Mouse (Mus musculus) left cerebral cortex, postnatal 36 days (tissue): ENCODE measurements around the gene Drg2. TPM values are rescaled to one million over a fixed set of nuclear protein-coding genes. Genes with fewer than 3 reads are reported as not detected.
"Not testable (repeated sequence)": the region's sequence is repeated elsewhere in the genome, so short reads cannot be mapped to it uniquely, and the experiment has no call there.

Source experiments
- DNase-seq, 2 experiments: peaks; one replicate each; pipeline ENCODE4 v3.0.0; 2021 to 2022; ENCODE audit warnings: low spot score in 2 of 2, mixed read lengths in 1 of 2
- intact Hi-C: fragments of 180-260 bp; cut with DNase I; formaldehyde crosslinking; loops from one replicate; pipeline ENCODE4 v1.15.1; 2025
- total RNA-seq, 2 experiments: library from RNA; stranded (reverse); gene quantifications; 2 replicates each; pipeline ENCODE4 v1.2.3; 2021

Gene Drg2
- total RNA-seq: 10 to 100 TPM; 74.9 to 77.6 TPM

DNA sequence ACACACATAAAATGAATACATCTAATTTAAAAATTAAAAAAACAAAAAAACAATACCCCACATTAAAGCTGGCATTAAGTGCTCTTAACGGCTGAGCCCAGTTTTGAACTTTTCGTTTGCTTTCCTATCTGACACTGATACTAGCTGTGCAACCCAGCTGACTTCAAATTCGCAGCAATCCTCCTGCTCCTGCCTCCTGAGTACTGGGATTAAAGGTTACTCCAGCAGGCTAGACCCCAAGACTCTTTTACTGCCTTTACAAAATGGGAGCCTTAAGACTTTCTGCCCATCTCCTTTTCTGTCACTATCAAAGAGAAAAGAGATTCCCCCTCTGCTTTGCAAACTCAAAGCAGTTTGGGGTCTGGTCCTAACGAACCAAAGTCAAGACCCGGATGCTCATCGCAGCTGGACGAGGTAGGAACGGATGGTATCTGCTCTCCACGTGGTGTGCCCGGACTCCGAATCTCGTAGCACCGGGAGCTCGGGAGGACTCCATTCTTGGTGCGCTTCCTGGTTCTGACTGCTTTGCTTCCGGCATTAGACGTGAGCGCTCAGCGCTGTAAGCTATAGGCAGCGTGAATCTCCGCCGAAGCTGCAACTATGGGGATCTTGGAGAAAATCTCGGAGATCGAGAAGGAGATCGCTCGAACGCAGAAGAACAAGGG, at the start of gene Drg2:
TSS of gene Drg2 (plus strand) at position 512 of the 665 bp plus-strand sequence.
- peak; percentile 88 to 90 for DNase-seq

DNA sequence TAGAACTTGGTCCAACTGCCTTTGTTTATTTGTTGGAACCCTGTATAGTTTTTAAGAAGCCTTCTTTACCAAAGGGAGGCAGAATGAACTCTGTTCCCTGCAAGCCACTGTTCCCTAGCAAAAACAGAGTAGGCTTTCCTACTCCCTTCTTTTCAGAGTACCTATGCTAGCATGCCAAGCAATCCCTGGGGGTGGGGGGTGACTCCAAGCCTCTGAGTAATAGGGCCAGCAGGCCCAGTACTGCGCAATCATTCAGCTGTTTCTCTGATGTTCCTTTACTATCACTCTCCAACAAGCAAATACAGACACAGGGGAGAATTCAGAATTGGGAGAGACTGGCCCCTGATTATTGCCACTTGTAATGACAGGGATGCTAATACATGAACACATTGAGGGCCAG, 47.8 kb upstream of the Drg2 start:
- intact Hi-C loops: loop anchor here (5.0 kb wide), 1 partner anchor 99 kb away; no protein-coding TSS in a partner anchor
- DNase-seq: no peak

More for the DNA sequence above, at the start of gene Drg2:
- intact Hi-C loops: loop anchor here (2.0 kb wide), 1 partner anchor 83 kb away; the partner anchor contains the start of gene Alkbh5

DNA sequence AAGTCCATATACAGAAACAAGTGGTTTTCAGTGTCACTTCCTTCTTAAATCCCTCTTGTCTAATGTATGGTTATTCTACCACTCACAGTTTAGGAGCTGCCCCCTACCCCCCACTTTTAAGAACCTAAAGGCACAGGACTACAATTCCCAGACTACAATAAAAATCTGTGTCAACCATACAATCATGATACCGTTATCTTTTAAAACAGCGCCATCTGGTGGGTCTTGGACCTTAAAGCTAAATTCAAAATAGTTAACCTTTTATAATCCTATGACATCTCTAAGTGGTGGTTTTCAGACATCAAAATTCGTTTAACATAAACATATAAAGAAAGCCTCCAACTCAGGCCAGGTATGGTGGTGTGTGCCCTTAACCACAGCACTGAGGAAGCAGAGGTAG, 42.2 kb upstream of the Drg2 start:
- peak; percentile 15 to 40 for DNase-seq
- intact Hi-C loops: loop anchor here (5.0 to 10.0 kb wide), 3 partner anchors 160 to 447 kb away; partner anchors contain the start of gene Rasd1

DNA sequence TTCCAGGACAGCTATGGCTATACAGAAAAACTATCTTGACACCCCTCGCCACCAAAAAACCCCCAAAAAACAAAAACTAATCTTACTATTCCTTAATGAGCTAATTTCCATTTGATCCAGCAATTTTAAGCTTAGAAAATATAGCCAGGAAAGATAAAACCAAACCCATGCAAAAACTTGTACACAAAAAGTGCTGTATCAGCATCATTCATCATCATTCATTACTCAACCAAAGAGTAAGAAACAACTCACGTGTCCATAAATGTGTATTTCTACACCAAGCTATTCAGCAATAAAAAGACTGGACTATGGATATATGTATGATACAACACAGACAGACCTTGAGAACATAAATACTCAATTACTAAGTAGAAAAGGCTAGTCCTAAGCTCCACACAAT, 41.5 kb upstream of the Drg2 start:
- intact Hi-C loops: loop anchor here (5.0 to 10.0 kb wide), 3 partner anchors 161 to 448 kb away; partner anchors contain the start of gene Rasd1
- no peak for DNase-seq

DNA sequence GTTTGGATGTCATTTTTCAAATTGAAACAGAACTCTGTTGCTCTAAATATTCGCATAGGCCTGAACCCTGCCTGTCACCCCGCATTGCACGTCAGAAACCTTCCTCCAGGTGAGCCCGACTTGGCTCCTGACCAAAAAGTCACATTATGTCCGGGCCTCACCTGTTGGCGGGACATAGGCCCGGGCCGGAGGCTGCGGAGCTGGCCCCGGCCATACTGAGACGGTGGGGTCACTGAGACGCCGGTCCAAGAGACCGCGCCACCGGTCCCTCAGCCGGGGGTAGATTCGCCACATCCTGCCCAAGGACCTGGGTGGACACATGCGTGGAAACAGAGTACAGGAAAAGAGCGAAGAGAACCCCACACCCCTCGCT, 37.8 kb upstream of the Drg2 start:
- intact Hi-C loops: loop anchor here (2.0 to 10.0 kb wide), 3 partner anchors 64 to 452 kb away; partner anchors contain the start of genes Drc3, Rasd1 and Tom1l2
- no peak for DNase-seq

DNA sequence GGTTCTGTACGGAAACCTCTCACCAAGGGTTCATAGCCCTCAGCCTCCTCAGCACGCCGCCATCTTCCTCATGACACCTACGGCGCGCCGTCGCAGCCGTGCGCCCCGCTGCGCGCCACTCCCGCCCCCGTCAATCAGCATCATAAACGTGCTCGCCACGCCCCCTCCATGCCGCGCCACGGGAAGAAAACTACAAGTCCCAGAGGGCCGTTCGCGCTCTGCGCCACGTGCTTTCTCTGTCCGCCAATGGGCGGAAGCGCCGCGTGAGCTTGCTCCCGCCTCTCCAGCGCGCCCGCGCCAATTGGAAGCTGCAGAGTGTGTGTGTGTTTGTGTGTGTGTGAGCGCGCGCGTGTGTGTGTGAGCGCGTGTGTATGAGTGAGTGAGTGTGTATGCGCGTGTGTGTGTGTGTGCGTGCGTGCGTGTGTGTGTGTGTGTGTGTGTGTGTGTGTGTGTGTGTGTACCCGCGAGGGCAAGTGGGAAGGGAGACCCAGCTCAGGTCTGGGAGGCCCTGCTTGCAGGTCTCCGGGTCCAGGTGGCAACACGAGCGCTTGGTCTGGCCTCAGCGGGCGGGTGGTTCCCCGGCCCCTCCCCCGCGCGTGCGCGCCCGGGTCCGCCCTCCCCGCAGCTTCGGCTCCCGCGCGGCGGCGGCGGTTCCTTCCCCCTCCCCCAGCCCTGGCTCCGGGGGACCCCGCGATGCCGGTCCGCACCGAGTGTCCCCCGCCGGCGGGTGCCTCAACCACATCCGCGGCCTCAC, 37.3 kb upstream of the Drg2 start, which contains the start of gene Gid4:
TSS of gene Gid4 (plus strand) at position 183 of the 754 bp plus-strand sequence.
- intact Hi-C loops: loop anchor here (2.0 to 10.0 kb wide), 3 partner anchors 64 to 452 kb away; partner anchors contain the start of genes Drc3, Rasd1 and Tom1l2
- DNase-seq: peak; percentile 99

DNA sequence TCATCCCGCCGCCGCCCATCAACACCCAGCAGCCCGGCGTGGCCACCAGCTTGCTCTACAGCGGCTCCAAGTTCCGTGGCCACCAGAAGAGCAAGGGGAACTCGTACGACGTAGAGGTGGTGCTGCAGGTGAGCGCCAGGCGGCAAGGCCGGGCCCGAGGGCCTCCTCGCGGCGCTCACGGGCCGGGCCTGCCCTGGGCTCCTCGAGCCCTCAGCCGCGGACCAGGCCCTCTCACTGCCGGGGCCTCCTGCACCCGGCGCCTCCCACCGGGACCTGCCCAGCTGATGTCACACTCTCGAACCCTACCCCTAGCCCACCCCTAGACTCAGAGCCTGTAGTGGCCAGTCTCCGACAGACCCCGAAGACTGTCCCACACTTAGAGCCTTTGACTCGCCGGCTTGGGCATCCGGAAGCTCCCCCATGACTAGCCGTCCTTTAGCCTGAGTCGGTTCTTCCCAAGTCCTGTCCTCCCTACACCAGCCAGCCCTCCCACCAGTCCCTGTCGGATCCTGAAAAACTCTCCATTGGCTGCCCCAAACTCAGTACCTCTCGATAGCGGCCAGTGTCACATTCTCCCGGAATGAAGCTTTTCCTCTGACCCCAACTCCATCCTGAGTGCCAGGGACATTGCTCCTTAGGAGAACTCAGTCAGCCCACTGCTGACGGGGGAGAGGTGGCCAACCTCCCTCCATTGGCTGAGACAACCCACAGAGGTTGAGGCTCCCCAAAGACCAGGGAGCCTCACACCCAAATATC, 36.5 kb upstream of the Drg2 start, which contains the start of gene Atpaf2:
TSS of gene Atpaf2 (minus strand) at position 741 of the 756 bp plus-strand sequence.
- intact Hi-C loops: loop anchor here (2.0 to 10.0 kb wide), 3 partner anchors 65 to 453 kb away; partner anchors contain the start of genes Drc3, Rasd1 and Tom1l2
- DNase-seq: peak; percentile 16 to 23

DNA sequence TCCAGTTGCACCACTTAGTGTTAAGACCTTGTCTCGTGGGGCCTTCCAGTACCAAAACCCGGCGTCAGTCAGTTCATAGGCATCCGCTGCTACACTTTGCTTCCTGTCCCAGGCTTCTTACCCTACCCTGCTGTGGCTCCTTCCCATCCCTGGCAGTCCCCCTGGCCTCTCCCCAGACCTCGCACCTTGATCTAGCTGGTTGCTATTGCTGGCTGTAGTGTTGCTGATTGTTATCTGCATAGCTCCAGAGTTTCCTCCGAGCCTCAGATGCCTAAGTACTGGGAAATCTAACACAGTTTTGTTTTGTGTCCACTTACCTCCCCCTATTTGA, 36.0 kb upstream of the Drg2 start:
- intact Hi-C loops: loop anchor here (5.0 to 10.0 kb wide), 2 partner anchors 221 to 454 kb away; partner anchors contain the start of gene Rasd1
- no peak for DNase-seq

DNA sequence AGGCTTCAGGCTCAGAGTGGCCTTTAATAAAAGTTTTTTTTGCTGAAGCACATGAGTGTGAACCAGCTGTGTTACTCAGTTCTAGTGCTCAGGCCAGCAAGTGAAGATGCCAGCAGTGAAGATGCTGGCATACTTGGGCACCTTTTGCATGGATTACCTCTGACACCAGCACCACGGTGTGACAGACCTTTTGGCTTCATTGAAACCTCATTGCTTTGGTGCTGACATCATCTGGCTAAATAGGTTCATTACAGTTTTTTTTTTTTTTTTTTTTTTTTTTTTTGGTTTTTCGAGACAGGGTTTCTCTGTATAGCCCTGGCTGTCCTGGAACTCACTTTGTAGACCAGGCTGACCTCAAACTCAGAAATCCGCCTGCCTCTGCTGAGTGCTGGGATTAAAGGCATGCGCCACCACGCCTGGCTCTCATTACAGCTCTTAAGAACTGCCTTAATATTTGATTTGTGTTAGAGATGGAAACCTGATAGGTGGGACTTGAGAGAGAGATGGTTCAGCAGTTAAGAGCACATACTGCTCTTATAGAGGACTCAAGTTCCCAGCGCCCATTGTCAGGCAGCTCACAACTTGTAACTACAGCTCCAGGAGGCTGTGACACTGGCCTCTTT, 32.2 kb upstream of the Drg2 start:
- no peak for DNase-seq
- intact Hi-C loops: no loop called here

DNA sequence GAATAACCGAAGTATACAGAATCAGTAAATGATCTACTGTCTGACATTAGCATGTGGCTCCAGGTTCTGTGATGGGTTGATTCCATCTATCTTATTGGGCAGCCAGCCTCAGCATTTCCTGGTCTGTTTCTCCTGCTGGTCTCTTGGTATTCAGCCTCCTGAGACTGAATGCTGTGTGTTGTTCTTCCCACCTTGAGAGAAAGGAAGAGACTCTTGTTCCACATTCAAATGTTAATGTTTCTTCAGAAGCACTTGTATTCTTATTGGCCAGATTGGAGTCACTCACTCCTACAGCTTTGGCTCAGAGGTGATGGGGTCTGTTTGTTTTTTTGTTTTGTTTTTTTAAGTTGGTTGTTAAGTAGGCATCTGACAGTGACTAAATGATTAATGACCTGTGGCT, 31.4 kb upstream of the Drg2 start:
- no peak for DNase-seq
- intact Hi-C loops: no loop called here

DNA sequence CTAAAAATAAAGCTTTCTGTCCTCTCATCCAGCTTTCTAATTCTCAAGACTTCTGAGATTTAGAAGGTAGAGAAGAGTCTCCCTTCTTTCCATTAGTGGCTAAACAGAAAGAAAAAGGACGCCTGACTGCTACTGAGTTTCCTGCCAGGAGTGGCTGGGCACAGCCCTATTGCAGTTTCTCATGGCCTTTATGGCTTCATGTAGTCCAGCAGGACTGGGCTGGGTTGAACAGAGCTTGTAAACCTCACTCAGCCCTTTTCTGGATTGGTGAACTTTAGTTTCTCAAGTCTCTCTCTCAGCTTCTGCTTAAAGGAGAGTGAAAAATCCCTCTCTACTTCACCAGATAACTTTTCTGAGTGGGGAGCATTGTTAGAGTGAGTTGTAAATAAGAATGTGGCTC, 28.0 kb upstream of the Drg2 start:
- DNase-seq: no peak
- intact Hi-C loops: no loop called here

DNA sequence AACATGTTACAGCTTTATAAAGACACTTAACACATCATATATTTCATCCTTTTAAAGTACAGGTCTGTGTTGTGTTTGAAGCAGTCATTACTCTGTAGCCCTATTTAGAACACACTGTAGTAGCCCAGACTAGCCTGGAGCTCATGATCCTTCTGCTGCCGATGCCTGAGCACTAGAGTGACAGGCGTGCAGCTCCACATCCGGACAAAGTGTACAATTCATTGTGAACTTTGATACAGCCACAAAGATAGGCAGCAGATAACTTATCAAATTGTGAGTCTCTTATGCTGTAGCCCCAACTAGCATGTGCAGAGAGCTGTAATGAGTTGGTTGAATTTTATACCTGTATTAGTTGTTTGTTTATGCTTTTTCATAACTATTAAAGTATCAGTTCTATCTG, 26.8 kb upstream of the Drg2 start:
- intact Hi-C loops: no loop called here
- no peak for DNase-seq

DNA sequence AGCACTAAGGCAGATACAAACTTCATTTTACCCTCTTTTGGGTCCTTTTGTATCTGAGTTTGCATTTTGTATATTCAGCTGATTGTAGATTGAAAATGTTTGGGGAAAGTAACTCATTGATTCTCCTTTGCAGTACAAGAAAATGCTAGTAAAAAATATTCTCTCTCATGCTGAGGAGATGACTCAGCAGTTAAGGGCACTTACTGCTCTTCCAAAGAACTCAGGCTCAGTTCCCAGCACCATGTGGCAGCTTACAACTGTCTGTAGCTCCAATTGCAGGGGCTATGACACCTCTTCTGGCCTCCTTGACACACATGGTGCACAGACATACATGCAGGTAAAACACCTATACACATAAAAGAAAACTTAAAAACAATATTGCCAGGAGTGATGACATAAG, 20.9 kb upstream of the Drg2 start:
- intact Hi-C loops: no loop called here
- DNase-seq: no peak

DNA sequence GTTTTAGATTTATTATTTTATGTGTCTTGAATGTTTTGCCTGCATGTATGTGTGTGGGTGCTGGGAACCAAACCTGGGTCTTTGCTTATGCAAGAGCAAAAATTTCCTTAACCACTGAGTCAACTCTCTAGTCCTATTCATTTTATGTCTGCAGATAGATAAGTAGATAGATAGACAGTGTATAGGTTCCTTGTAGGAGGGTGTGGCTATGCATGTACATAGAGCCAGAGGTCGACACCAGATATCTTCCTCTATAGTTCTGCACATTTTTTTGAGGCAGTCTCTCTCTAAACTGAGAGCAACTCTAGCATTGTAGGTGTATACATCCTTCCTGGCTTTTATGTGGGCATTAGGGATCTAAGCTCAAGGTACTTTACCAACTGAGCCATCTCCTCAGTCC, 19.3 kb upstream of the Drg2 start:
- no peak for DNase-seq
- intact Hi-C loops: no loop called here

DNA sequence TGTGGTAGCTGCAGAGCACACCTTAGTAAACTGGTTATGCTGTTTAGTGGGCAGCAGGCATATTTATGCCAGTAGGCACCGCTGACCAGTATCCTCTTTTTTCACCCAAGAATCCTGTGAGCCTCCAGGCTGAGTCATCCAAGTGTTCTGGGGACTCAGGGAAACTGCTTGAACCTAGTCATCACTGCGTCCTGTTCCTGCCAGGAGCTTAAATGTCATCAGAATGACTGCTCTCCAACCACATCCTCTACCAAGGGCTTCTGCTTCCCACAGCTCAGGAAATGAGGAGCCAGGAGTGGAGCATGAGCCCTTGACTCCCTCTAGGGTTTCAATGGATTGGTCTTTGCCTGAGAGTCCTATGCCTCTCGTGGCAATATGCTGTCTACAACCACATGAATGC, 17.8 kb upstream of the Drg2 start:
- DNase-seq: no peak

DNA sequence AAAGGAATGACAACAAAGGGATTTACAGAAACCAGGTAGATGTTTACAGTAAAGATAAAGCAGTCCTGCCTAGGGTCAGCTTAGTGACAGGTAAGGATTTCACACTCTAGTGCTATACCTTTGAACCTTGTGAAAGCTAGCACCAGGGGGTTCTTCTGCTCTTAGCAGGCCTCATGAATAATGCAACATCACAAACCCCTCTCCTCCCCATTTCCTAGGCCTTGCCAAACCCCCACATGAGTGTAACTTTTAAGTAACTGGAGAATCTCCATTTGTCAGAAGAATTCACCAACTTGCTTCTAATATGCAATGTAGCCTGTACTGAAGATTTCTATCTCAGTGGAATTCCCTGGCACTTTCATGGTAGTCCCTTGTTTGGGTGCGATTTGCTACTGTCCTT, 14.8 kb upstream of the Drg2 start:
- DNase-seq, intact Hi-C loops: not testable (repeated sequence)

More for the DNA sequence above, 17.8 kb upstream of the Drg2 start:
- intact Hi-C loops: no loop called here

DNA sequence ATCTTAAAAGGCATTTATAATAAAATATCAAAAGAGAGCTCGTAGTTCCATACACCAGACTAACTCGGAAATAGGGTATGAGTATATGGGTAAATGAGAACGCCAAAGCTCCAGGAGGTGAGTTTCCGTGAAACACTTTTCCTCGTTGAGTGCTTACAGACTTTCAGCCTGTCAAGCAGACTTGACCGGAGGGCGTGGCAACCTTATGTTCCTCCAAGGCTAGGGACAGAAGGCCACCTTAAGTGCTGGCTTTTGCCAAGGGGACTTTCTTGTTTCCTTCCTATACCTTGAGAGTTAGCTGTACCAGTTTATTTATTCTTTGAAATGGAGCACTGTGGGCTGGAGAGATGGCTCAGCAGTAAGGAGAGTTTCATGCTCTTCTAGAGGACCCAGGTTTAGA, 14.2 kb upstream of the Drg2 start:
- no peak for DNase-seq
- intact Hi-C loops: no loop called here

DNA sequence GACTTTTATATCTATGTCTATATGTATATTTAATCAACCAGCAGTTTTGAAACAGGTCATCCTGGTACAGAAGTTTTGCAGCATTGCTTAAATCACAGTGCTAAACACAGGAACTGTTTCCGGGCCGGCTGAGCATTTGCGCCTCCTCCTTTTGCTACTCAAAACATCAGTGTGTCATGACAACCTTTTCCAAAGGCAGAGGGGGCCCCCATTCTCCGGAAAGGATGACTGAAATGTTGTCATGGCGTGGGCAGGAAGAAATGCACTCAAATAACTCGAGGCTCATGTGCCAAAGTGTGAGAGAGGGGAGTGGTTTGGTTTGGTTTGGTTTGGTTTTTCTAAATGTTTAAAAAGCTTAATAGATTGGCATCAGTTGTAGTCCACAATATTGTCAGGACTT, 11.5 kb upstream of the Drg2 start:
- intact Hi-C loops: no loop called here
- DNase-seq: no peak

DNA sequence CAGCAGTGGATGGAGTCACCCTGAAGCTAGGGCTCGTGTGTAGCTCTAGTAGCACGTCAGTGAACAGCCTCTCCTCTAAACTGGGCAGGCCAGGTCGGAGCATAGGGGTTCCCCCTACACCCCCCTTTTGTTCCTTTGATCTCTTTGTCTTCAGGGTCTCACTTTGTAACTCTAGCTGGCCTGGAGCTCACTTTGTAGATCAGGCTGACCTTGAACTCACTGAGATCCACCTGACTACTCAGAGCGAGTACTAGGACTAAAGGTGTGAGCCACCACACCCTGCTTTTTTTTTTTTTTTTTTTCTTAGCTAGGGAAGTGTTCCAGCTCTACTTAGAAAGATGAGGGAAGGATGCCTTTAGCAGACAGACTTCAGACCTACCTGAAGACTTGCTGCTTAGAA, 10.4 kb upstream of the Drg2 start:
- no peak for DNase-seq
- intact Hi-C loops: no loop called here
